Mouse (Mus musculus): ENCODE measurements around the gene Ahnak. TPM values are rescaled to one million over a fixed set of nuclear protein-coding genes. Genes with fewer than 3 reads are reported as not detected.
"Not testable (repeated sequence)": the region's sequence is repeated elsewhere in the genome, so short reads cannot be mapped to it uniquely, and the experiment has no call there.

Ahnak gene
- polyA plus RNA-seq, 1 experiment: 86.8 TPM

DNA sequence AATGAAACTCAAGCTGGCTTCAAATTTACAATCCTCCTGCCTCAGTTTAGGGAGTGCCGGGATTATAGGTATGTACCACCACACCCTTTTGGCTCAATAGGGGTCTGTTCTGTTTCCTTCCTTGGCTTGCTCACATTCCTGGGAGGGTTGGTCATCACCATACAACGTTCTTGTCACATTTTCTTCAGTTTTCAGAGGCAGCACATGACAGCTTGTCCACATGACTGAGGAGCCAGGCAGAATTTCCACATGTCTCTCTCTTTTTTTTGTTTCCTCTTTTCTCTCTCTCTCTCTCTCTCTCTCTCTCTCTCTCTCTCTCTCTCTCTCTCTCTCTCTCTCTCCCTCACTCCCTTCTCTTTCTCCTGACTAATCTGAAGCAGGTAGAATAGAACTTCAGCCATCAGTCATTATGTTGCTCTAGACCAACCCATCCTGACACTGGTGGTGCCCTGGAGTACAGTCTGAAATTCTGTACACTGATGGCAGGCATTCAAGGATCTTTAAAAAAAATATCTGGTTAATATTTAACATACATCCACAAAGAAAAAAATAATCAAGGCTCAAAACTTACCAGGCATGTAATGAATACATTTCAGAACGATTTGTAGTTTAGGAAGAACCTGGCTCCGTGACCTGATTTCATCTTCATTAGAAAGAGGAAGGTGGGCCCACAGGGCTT, 88.0 kb downstream of the Ahnak start:
- no peak overlapping the region for H3ac ChIP-seq (ENCODE audit: control insufficient read depth, insufficient read length, low read depth)
- TF ChIP-seq MAX (IDR thresholded peaks at IDR 0.05) (peak; percentile 76), USF1 (IDR thresholded peaks at IDR 0.05; ENCODE audit: low read depth) (peak; percentile 95), MYOG (IDR thresholded peaks at IDR 0.05; ENCODE audit: control insufficient read depth, extremely low read depth, insufficient read length) (no peak), FOSL1 (IDR thresholded peaks at IDR 0.05; ENCODE audit: insufficient read depth, low read length, poor library complexity, severe bottlenecking) (peak; percentile 41)
- no peaks in the 10 kb centered on the region for H3K79me2 ChIP-seq (ENCODE audit: control insufficient read depth, insufficient read depth)
- no peak overlapping the region for H3K4me3 ChIP-seq (ENCODE audit: insufficient read depth, poor library complexity, severe bottlenecking)
- no peaks in the 10 kb centered on the region for H3K79me3 ChIP-seq (ENCODE audit: low read depth)
- no peaks in the 10 kb centered on the region for H3K27me3 ChIP-seq (ENCODE audit: control insufficient read depth, insufficient read depth, insufficient read length)
- no peaks in the 10 kb centered on the region for H3K36me3 ChIP-seq (ENCODE audit: control insufficient read depth, insufficient read depth)

DNA sequence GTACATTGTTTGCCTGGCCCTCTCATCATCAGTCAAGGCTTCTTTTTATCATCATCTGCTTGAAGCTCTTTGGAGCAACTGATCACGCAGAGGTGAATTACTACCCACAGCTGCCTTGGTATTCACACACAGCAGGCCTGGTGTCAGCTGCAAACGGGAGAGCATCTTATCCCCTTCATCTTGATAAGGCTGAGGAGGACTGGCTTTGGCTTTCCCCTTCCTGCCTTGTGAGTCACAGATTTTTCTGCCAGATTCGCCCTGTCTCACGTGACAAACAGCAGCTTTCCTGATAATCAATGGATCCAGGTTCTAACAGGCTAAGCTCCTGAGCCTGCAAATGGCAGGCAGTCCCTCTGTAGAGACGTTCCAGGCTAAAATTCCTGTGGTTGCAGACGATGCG, 90.8 kb downstream of the Ahnak start:
- no peak for TF ChIP-seq MAX (IDR thresholded peaks at IDR 0.05)
- peak; percentile 93 for TF ChIP-seq MYOD1 (IDR thresholded peaks at IDR 0.05; ENCODE audit: control insufficient read depth, insufficient read length, low read depth)
- peak; percentile 3 for TF ChIP-seq FOSL1 (IDR thresholded peaks at IDR 0.05; ENCODE audit: insufficient read depth, low read length, poor library complexity, severe bottlenecking)
- no peak for TF ChIP-seq MYOG (IDR thresholded peaks at IDR 0.05; ENCODE audit: control insufficient read depth, extremely low read depth, insufficient read length)
- no peak for TF ChIP-seq CEBPB (IDR thresholded peaks at IDR 0.05; ENCODE audit: low read depth)
- TF ChIP-seq CTCF (IDR thresholded peaks at IDR 0.05; ENCODE audit: control insufficient read depth, insufficient read depth, insufficient read length): no peak
- TF ChIP-seq USF1 (IDR thresholded peaks at IDR 0.05; ENCODE audit: low read depth): peak; percentile 92
- Histone ChIP-seq H3K79me2 (ENCODE audit: control insufficient read depth, insufficient read depth) (no peaks in the 10 kb centered on the region), H3K79me3 (ENCODE audit: low read depth) (no peaks in the 10 kb centered on the region), H3ac (ENCODE audit: control insufficient read depth, insufficient read length, low read depth) (no peak overlapping the region), H3K27me3 (ENCODE audit: control insufficient read depth, insufficient read depth, insufficient read length) (no peaks in the 10 kb centered on the region), H3K36me3 (ENCODE audit: control insufficient read depth, insufficient read depth) (no peaks in the 10 kb centered on the region), H3K4me3 (ENCODE audit: insufficient read depth, poor library complexity, severe bottlenecking) (no peak overlapping the region)

DNA sequence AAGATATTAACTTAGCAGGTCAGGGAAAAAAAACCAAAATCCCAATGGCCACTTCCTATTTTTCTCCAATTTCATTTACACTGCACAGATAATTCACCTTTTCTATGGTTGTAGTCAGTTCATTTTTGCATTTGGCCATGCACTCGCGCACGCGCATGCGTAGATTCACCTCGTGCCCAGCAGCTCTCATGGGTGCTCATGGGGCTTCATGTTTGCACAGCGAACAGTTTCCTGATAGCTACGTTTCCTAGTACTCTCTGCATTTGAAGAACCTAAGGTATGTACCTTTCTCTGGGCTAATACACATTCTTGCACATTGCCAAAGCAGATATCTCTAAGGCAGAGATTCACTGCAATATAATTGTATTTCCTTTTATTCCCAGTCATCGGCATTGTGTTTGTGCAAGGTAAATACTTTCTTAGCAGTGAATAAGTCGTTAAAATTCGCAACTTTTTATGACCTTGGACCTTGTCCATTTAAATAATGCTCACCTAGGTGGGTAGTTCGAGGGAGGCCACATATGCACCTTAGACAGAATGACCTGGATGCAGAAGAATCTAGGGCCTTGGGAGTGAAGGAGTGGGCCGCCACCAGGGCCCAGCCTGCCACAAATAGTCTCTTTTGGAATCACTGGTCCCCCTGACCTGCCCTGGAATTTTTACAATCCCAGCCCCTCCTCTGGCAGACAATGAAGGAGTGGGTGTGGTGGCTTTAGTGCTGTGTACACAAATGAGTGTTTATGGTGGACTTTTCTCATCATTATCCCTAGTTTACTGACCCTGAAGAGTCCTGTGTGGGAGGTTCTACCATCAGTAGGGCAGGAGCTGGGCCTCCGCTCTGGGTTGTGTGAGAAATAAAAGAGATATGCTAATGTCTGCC, 92.5 kb downstream of the Ahnak start:
- Histone ChIP-seq H3K36me3 (ENCODE audit: control insufficient read depth, insufficient read depth) (no peaks in the 10 kb centered on the region), H3K79me3 (ENCODE audit: low read depth) (no peaks in the 10 kb centered on the region), H3K27me3 (ENCODE audit: control insufficient read depth, insufficient read depth, insufficient read length) (no peaks in the 10 kb centered on the region), H3K4me3 (ENCODE audit: insufficient read depth, poor library complexity, severe bottlenecking) (no peak overlapping the region), H3ac (ENCODE audit: control insufficient read depth, insufficient read length, low read depth) (no peak overlapping the region), H3K79me2 (ENCODE audit: control insufficient read depth, insufficient read depth) (no peaks in the 10 kb centered on the region)
- TF ChIP-seq CTCF (IDR thresholded peaks at IDR 0.05; ENCODE audit: control insufficient read depth, insufficient read depth, insufficient read length) (no peak), MYOD1 (IDR thresholded peaks at IDR 0.05; ENCODE audit: control insufficient read depth, insufficient read length, low read depth) (no peak), MAX (IDR thresholded peaks at IDR 0.05) (no peak), MYOG (IDR thresholded peaks at IDR 0.05; ENCODE audit: control insufficient read depth, extremely low read depth, insufficient read length) (no peak), USF1 (IDR thresholded peaks at IDR 0.05; ENCODE audit: low read depth) (no peak), CEBPB (IDR thresholded peaks at IDR 0.05; ENCODE audit: low read depth) (no peak), FOSL1 (IDR thresholded peaks at IDR 0.05; ENCODE audit: insufficient read depth, low read length, poor library complexity, severe bottlenecking) (no peak)

DNA sequence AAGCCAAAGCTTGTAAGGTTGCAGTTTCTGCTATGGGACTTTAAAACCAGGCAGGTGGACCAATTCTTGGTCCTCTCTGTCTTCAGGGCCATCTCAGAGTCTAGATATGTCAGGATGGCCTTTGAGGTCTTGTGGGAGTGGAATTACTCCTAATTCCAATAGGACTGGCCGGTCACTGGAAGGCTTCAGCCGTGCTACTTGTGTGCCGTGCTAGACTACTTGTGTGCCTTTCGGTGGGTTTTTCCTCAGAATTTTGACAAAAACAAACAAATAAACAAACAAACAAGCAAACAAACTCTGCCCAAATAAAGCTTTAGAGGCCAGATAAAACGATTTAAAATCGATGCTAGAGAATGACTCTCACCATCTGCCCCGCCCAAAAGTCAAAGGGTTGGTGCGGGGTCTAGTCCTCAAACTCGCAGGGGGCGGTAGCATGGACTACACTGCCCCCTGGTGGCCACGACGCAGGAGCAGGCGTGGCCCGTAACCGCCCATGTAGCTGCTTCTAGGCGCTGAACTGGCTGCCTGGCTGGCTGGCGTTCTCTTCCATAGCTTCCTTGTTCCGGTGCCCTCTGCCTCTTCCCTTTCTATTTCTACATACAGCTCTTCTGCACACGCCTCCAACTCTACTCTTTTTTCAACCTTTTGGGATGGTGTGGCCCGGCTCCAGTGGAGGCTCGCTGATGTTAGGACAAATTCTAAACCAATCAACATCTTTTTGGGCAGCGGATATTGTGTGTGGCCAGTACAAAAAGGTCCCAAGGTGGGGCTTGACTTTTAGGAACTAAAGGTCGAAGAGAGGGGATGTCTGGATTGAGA, 93.3 kb downstream of the Ahnak start:
- Histone ChIP-seq H3K4me3 (ENCODE audit: insufficient read depth, poor library complexity, severe bottlenecking) (no peak overlapping the region), H3K27me3 (ENCODE audit: control insufficient read depth, insufficient read depth, insufficient read length) (no peaks in the 10 kb centered on the region)

DNA sequence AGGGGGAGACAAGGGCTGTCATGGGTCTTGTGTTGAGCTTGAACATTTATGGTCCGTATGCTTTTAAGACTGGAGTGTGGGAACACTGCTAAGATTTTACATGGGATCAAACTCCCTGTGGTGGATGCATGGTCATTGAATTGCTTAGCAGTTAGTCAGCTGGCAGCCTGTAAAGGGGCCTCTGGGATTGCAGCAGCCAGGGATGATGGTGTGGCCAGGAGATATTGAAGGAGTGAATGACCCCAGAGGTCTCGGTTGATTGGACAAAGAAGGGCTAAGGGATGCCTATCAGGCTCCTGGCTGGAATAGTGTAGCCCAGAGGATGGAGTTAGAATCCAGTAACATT, 93.9 kb downstream of the Ahnak start:
- H3ac ChIP-seq (ENCODE audit: control insufficient read depth, insufficient read length, low read depth): no peak overlapping the region
- TF ChIP-seq USF1 (IDR thresholded peaks at IDR 0.05; ENCODE audit: low read depth) (no peak), MYOD1 (IDR thresholded peaks at IDR 0.05; ENCODE audit: control insufficient read depth, insufficient read length, low read depth) (no peak), CTCF (IDR thresholded peaks at IDR 0.05; ENCODE audit: control insufficient read depth, insufficient read depth, insufficient read length) (no peak), FOSL1 (IDR thresholded peaks at IDR 0.05; ENCODE audit: insufficient read depth, low read length, poor library complexity, severe bottlenecking) (no peak), CEBPB (IDR thresholded peaks at IDR 0.05; ENCODE audit: low read depth) (no peak), MYOG (IDR thresholded peaks at IDR 0.05; ENCODE audit: control insufficient read depth, extremely low read depth, insufficient read length) (no peak), MAX (IDR thresholded peaks at IDR 0.05) (no peak)
- no peaks in the 10 kb centered on the region for H3K79me3 ChIP-seq (ENCODE audit: low read depth)
- H3K36me3 ChIP-seq (ENCODE audit: control insufficient read depth, insufficient read depth): no peaks in the 10 kb centered on the region
- no peaks in the 10 kb centered on the region for H3K27me3 ChIP-seq (ENCODE audit: control insufficient read depth, insufficient read depth, insufficient read length)
- no peaks in the 10 kb centered on the region for H3K79me2 ChIP-seq (ENCODE audit: control insufficient read depth, insufficient read depth)
- no peak overlapping the region for H3K4me3 ChIP-seq (ENCODE audit: insufficient read depth, poor library complexity, severe bottlenecking)

More for the DNA sequence above, 93.3 kb downstream of the Ahnak start:
- Histone ChIP-seq H3K79me3 (ENCODE audit: low read depth) (no peaks in the 10 kb centered on the region), H3ac (ENCODE audit: control insufficient read depth, insufficient read length, low read depth) (peak overlapping the region; percentile 13), H3K79me2 (ENCODE audit: control insufficient read depth, insufficient read depth) (no peaks in the 10 kb centered on the region), H3K36me3 (ENCODE audit: control insufficient read depth, insufficient read depth) (no peaks in the 10 kb centered on the region)
- no peak for TF ChIP-seq CEBPB (IDR thresholded peaks at IDR 0.05; ENCODE audit: low read depth)
- no peak for TF ChIP-seq USF1 (IDR thresholded peaks at IDR 0.05; ENCODE audit: low read depth)
- TF ChIP-seq MYOD1 (IDR thresholded peaks at IDR 0.05; ENCODE audit: control insufficient read depth, insufficient read length, low read depth): no peak
- TF ChIP-seq FOSL1 (IDR thresholded peaks at IDR 0.05; ENCODE audit: insufficient read depth, low read length, poor library complexity, severe bottlenecking): no peak
- TF ChIP-seq MYOG (IDR thresholded peaks at IDR 0.05; ENCODE audit: control insufficient read depth, extremely low read depth, insufficient read length): no peak
- peak; percentile 98 for TF ChIP-seq CTCF (IDR thresholded peaks at IDR 0.05; ENCODE audit: control insufficient read depth, insufficient read depth, insufficient read length)
- TF ChIP-seq MAX (IDR thresholded peaks at IDR 0.05): peak; percentile 92

DNA sequence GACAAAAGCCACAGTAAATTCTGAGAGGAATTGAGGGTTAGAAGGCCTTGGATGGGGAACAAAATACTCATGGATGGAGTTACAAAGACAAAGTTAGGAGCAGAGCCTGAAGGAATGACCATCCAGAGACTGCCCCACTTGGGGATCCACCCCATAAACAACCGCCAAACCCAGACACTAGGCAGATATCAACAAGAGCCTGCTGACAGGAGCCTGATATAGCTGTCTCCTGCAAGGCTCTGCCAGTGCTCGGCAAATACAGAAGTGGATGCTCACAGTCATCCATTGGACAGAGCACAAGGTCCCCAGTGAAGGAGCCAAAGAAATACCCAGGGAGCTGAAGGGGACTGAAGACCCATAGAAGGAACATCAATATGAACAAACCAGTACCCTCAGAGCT, 94.8 kb downstream of the Ahnak start:
- not testable (repeated sequence) for H3K79me3 ChIP-seq (ENCODE audit: low read depth); H3K27me3 ChIP-seq (ENCODE audit: control insufficient read depth, insufficient read depth, insufficient read length); H3ac ChIP-seq (ENCODE audit: control insufficient read depth, insufficient read length, low read depth); H3K79me2 ChIP-seq (ENCODE audit: control insufficient read depth, insufficient read depth); H3K36me3 ChIP-seq (ENCODE audit: control insufficient read depth, insufficient read depth); H3K4me3 ChIP-seq (ENCODE audit: insufficient read depth, poor library complexity, severe bottlenecking)

All from C2C12 (cell line).